Mouse (Mus musculus): Measurements from ENCODE around the gene Mical1.

GRCm38 (mm10) chr10:41518508-41518980 is 42.4 kb downstream of the Mical1 start:
- TF ChIP-seq CTCF (IDR thresholded peaks at IDR 0.05; ENCODE audit: low read depth) (peak; percentile 71), EP300 (IDR thresholded peaks at IDR 0.05; ENCODE audit: low read depth) (no peak)

Data from heart, postnatal 0 days (tissue).